Mouse (Mus musculus) embryonic facial prominence, embryonic 11.5 days (tissue): ENCODE data around the gene Pcp4. TPM values are rescaled to one million over a fixed set of nuclear protein-coding genes. Genes with fewer than 3 reads are reported as not detected.

Source experiments
- polyA plus RNA-seq: library from polyadenylated mRNA; unstranded; fragments of >200 nt; fragmentation: Nextera tagmentation; extraction: Ambion mirVana; gene quantifications from 2 replicates; pipeline ENCODE4 v1.2.1, GENCODE M21; 2014

Gene Pcp4
- polyA plus RNA-seq, 1 experiment from 2014 or later = 23.0 TPM

Other genes starting within 250 kb of the Pcp4 start
- 1.2 and 1.4 TPM in 2 replicates for gene B3galt5, start 231.8 kb upstream of the Pcp4 start, polyA plus RNA-seq
- not detected in 2 replicates for gene Itgb2l, start 24.0 kb upstream of the Pcp4 start, polyA plus RNA-seq